ENCODE assay signal across 9 mouse cellular contexts in genomic region chr1:133978271-133978988, GRCm38 (mm10). TPM values are rescaled to one million over a fixed set of nuclear protein-coding genes. Genes with fewer than 3 reads are reported as not detected.
DNase-seq lines count a peak whose midpoint lies in the region; ATAC-seq and TF ChIP-seq lines count a peak whose summit lies in the region.
"Had no signal": no experiment of that assay in that cellular context is flagged by ENCODE, and none has a peak within 500 bp of the region (broad histone marks: within the 10 kb centered on the region; RNA-seq: fewer than 3 reads in every experiment).

No protein-coding gene starts in this region.

- H3K4me2 ChIP-seq in lung, embryonic 15.5 days, result no peak overlapping the region; the same call in 1 of the 2 replicates
- H3K4me2 ChIP-seq in forebrain, embryonic 13.5 days, result no peak overlapping the region
- H3K4me2 ChIP-seq: liver, embryonic 13.5 days had no signal

- TF ChIP-seq CTCF in heart, adult 2 months (IDR thresholded peaks at IDR 0.05), result 0 out of 2 replicates have a peak, but pooled peaks have one; percentile 4

- TF ChIP-seq POLR2A in heart, adult 2 months (IDR thresholded peaks at IDR 0.05; ENCODE audit: insufficient read depth, low read depth, low read length), result 0 out of 2 replicates have a peak, but pooled peaks have one; percentile 42

- no peaks in the 10 kb centered on the region for H3K9me3 ChIP-seq in lung, embryonic 15.5 days
- no peaks in the 10 kb centered on the region for H3K9me3 ChIP-seq in forebrain, embryonic 13.5 days (replicated peaks)
- H3K9me3 ChIP-seq: liver, embryonic 13.5 days had no signal

- TF ChIP-seq EP300 in heart, adult 2 months (IDR thresholded peaks at IDR 0.05; ENCODE audit: insufficient read depth, low read depth, low read length), result no peak

- peak overlapping the region; percentile 62 for H3K27ac ChIP-seq in heart, adult 2 months
- peak overlapping the region; percentile 78 for H3K27ac ChIP-seq in lung, embryonic 15.5 days
- no peak overlapping the region for H3K27ac ChIP-seq in forebrain, embryonic 13.5 days
- H3K27ac ChIP-seq: liver, embryonic 13.5 days had no signal

- H3K27me3 ChIP-seq in heart, adult 2 months (ENCODE audit: control insufficient read depth, insufficient read depth, low read length), result no peaks in the 10 kb centered on the region
- no peaks in the 10 kb centered on the region for H3K27me3 ChIP-seq in lung, embryonic 15.5 days
- no peaks in the 10 kb centered on the region for H3K27me3 ChIP-seq in forebrain, embryonic 13.5 days

- no peak overlapping the region for H3K4me3 ChIP-seq in heart, adult 2 months
- no peak overlapping the region for H3K4me3 ChIP-seq in lung, embryonic 15.5 days
- no peak overlapping the region for H3K4me3 ChIP-seq in forebrain, embryonic 13.5 days
- H3K4me3 ChIP-seq: liver, embryonic 13.5 days had no signal

- peaks cover 11% of the 10 kb centered on the region for H3K4me1 ChIP-seq in heart, adult 2 months (ENCODE audit: control insufficient read depth, insufficient read depth, low read length)
- peaks cover 33% of the 10 kb centered on the region for H3K4me1 ChIP-seq in lung, embryonic 15.5 days
- peaks cover 7% of the 10 kb centered on the region; the same call in 1 of the 2 replicates for H3K4me1 ChIP-seq in forebrain, embryonic 13.5 days
- H3K4me1 ChIP-seq: liver, embryonic 13.5 days had no signal

- WGBS in heart, adult 2 months, result 27% methylated on average over 11 of the region's 11 CpGs
- 26% methylated on average over 11 of the region's 11 CpGs for WGBS in lung, embryonic 15.5 days
- 72% methylated on average over 11 of the region's 11 CpGs for WGBS in forebrain, embryonic 13.5 days

- ATAC-seq in lung, embryonic 15.5 days (ENCODE audit: borderline replicate concordance, extremely low read depth, low FRiP score, low TSS enrichment), result peak; percentile 56
- no peak for ATAC-seq in forebrain, embryonic 13.5 days

- H3K79me2 ChIP-seq in heart, adult 2 months (replicated peaks; ENCODE audit: control insufficient read depth, insufficient read depth, low read length), result no peaks in the 10 kb centered on the region

- intact Hi-C loops in heart, adult 2 months (cut with DNase I), result no loop called here

- no peak overlapping the region for H3K9ac ChIP-seq in heart, adult 2 months (ENCODE audit: low read depth, low read length)
- H3K9ac ChIP-seq in lung, embryonic 15.5 days, result no peak overlapping the region
- no peak overlapping the region for H3K9ac ChIP-seq in forebrain, embryonic 13.5 days
- H3K9ac ChIP-seq: liver, embryonic 13.5 days had no signal

- DNase-seq in adrenal gland, adult 2 months, result peak; percentile 37
- DNase-seq in adrenal gland, adult 18-20 months (ENCODE audit: low spot score in 2 of 2), result no peak
- DNase-seq in ovary, postnatal 36 days (ENCODE audit: low spot score), result peak; percentile 18
- DNase-seq in ovary, postnatal 14 days (ENCODE audit: low spot score), result no peak
- DNase-seq in heart, adult 2 months, result peak; percentile 59 to 63
- DNase-seq in layer of hippocampus, adult 9-11 months, result no peak
- DNase-seq: liver, embryonic 13.5 days had no signal

- no peaks in the 10 kb centered on the region for H3K36me3 ChIP-seq in heart, adult 2 months (ENCODE audit: control insufficient read depth, insufficient read depth, low read length)
- H3K36me3 ChIP-seq in lung, embryonic 15.5 days, result no peaks in the 10 kb centered on the region
- no peaks in the 10 kb centered on the region for H3K36me3 ChIP-seq in forebrain, embryonic 13.5 days (ENCODE audit: poor library complexity, severe bottlenecking)
- H3K36me3 ChIP-seq: liver, embryonic 13.5 days had no signal

RNA-seq across cellular contexts. Expression of gene Prelp, which starts 57.2 kb away (rescaled TPM):
- 10 to 100 TPM; 54.7 to 70.2 TPM for total RNA-seq in adrenal gland, adult 2 months (2021)
- 30.6 and 44.4 TPM in 2 replicates for polyA plus RNA-seq in adrenal gland, adult 2 months (2012; rRNA removed)
- 10 to 100 TPM; 43.0 to 91.5 TPM for total RNA-seq in adrenal gland, adult 18-20 months (2021)
- 10 to 100 TPM; 29.0 to 34.4 TPM for total RNA-seq in heart, adult 2 months (2021)
- polyA plus RNA-seq in heart, adult 2 months (2012; rRNA removed), result 52.1 and 58.5 TPM in 2 replicates
- polyA plus RNA-seq in lung, embryonic 15.5 days (2015; fragmentation: Nextera tagmentation; extraction: Ambion mirVana), result 17.1 and 19.6 TPM in 2 replicates
- polyA plus RNA-seq in forebrain, embryonic 13.5 days (2015; fragmentation: Nextera tagmentation; extraction: Ambion mirVana), result 1.3 and 3.1 TPM in 2 replicates

RNA-seq across cellular contexts. Expression of gene Fmod, which starts 58.6 kb away (rescaled TPM):
- total RNA-seq in adrenal gland, adult 2 months (2021), result 10 to 100 TPM; 10.1 to 12.4 TPM
- polyA plus RNA-seq in adrenal gland, adult 2 months (2012; rRNA removed), result 13.4 and 17.9 TPM in 2 replicates
- 1 to 10 TPM; 6.7 to 9.6 TPM for total RNA-seq in adrenal gland, adult 18-20 months (2021)
- 1 to 10 TPM; 9.3 to 9.4 TPM for total RNA-seq in heart, adult 2 months (2021)
- 14.5 and 17.0 TPM in 2 replicates for polyA plus RNA-seq in heart, adult 2 months (2012; rRNA removed)
- polyA plus RNA-seq in lung, embryonic 15.5 days (2015; fragmentation: Nextera tagmentation; extraction: Ambion mirVana), result 193 and 195 TPM in 2 replicates
- 1.2 and 1.6 TPM in 2 replicates for polyA plus RNA-seq in forebrain, embryonic 13.5 days (2015; fragmentation: Nextera tagmentation; extraction: Ambion mirVana)

Comparison
In these comparisons a context has a peak if more than half of its experiments do, and no peak if none do; other contexts are left out.
1. DNase-seq: peak in adrenal gland, adult 2 months (single experiment), ovary, postnatal 36 days (single experiment) and heart, adult 2 months (2 of 2); none in adrenal gland, adult 18-20 months (0 of 2), ovary, postnatal 14 days (single experiment) and layer of hippocampus, adult 9-11 months (single experiment).
2. RNA of gene Fmod, which starts 58.6 kb away (polyA plus RNA-seq): 193 to 195 TPM in lung, embryonic 15.5 days; 13.4 to 17.9 TPM in adrenal gland, adult 2 months, 14.5 to 17.0 TPM in heart, adult 2 months and 1.2 to 1.6 TPM in forebrain, embryonic 13.5 days; every median in the first group is over 10 times any median in the second.